Comparison of ENCODE assay signal across 20 mouse cellular contexts in the genomic region with DNA sequence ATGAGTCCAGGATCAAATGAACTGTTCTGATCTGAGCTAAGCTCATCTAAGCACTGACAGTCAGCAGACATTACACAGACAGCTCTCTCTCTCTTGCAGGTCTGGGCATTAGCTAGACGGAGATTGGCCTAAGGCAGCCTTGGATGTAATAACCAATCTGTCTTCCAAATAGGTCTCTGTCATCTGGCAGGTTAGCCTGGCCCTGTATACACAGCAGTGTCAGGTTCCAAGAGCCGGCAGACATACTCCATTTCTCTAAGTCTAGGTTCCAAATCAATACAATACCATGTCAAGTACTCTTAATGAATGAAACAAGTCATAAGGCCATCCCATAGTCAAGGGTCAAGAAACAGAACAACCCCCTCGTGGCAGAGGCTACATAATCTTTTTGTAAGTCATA. TPM values are rescaled to one million over a fixed set of nuclear protein-coding genes. Genes with fewer than 3 reads are reported as not detected.
DNase-seq lines count a peak whose midpoint lies in the region; ATAC-seq and TF ChIP-seq lines count a peak whose summit lies in the region.
"Had no signal": no experiment of that assay in that cellular context is flagged by ENCODE, and none has a peak within 500 bp of the region (broad histone marks: within the 10 kb centered on the region; RNA-seq: fewer than 3 reads in every experiment).

No protein-coding gene starts in this region.

- 59% methylated on average over 3 of the region's 3 CpGs for WGBS in midbrain, postnatal 0 days
- WGBS in midbrain, embryonic 15.5 days, result 70% methylated on average over 3 of the region's 3 CpGs
- 74% methylated on average over 3 of the region's 3 CpGs for WGBS in forebrain, embryonic 14.5 days

- no peaks in the 10 kb centered on the region for H3K36me3 ChIP-seq in midbrain, postnatal 0 days (ENCODE audit: insufficient read depth, low read length)
- H3K36me3 ChIP-seq in midbrain, embryonic 15.5 days (replicated peaks), result no peaks in the 10 kb centered on the region
- H3K36me3 ChIP-seq in forebrain, embryonic 14.5 days (ENCODE audit: control insufficient read depth, insufficient read depth, low read length), result no peaks in the 10 kb centered on the region
- H3K36me3 ChIP-seq: heart, embryonic 13.5 days; limb, embryonic 12.5 days; liver, embryonic 15.5 days; neural tube, embryonic 13.5 days had no signal

- no peaks in the 10 kb centered on the region for H3K9me3 ChIP-seq in midbrain, postnatal 0 days (ENCODE audit: low read length)
- no peaks in the 10 kb centered on the region for H3K9me3 ChIP-seq in midbrain, embryonic 15.5 days
- no peaks in the 10 kb centered on the region for H3K9me3 ChIP-seq in forebrain, embryonic 14.5 days (replicated peaks; ENCODE audit: control insufficient read depth, low read length)
- H3K9me3 ChIP-seq: heart, embryonic 13.5 days; limb, embryonic 12.5 days; liver, embryonic 15.5 days; neural tube, embryonic 13.5 days had no signal

- H3K4me2 ChIP-seq in midbrain, postnatal 0 days (ENCODE audit: low read depth, low read length, poor library complexity, severe bottlenecking), result no peak overlapping the region
- H3K4me2 ChIP-seq in midbrain, embryonic 15.5 days, result no peak overlapping the region
- H3K4me2 ChIP-seq in forebrain, embryonic 14.5 days (ENCODE audit: low read length), result no peak overlapping the region
- H3K4me2 ChIP-seq: heart, embryonic 13.5 days; limb, embryonic 12.5 days; liver, embryonic 15.5 days; neural tube, embryonic 13.5 days had no signal

- peak; percentile 34 for DNase-seq in gastrocnemius, postnatal 25 days
- DNase-seq in gastrocnemius, postnatal 36 days, result no peak
- peak; percentile 46 for DNase-seq in midbrain, postnatal 0 days (ENCODE audit: low spot score)
- DNase-seq in fat pad, adult 2 months (ENCODE audit: extremely low read depth, low read depth, low spot score), result peak; percentile 98
- DNase-seq in skeletal muscle tissue, adult 2 months (ENCODE audit: low read depth, low spot score), result peak; percentile 47
- no peak for DNase-seq in forebrain, embryonic 14.5 days (ENCODE audit: low spot score)
- DNase-seq: adrenal gland, adult 8-10 months; heart, postnatal 4 days; kidney, adult 2 months; kidney, postnatal 36 days; lung, postnatal 14 days; right cerebral cortex, postnatal 14 days; thymus, postnatal 4 days had no signal

- no peak overlapping the region for H3K27ac ChIP-seq in midbrain, postnatal 0 days (ENCODE audit: low read depth, low read length)
- H3K27ac ChIP-seq in midbrain, embryonic 15.5 days, result no peak overlapping the region
- H3K27ac ChIP-seq in forebrain, embryonic 14.5 days (ENCODE audit: low read depth, low read length), result no peak overlapping the region
- H3K27ac ChIP-seq: heart, embryonic 13.5 days; limb, embryonic 12.5 days; liver, embryonic 15.5 days; neural tube, embryonic 13.5 days had no signal

- no peak for ATAC-seq in midbrain, postnatal 0 days (ENCODE audit: low FRiP score)
- no peak for ATAC-seq in midbrain, embryonic 15.5 days (replicated peaks)
- ATAC-seq in forebrain, embryonic 14.5 days, result no peak

- intact Hi-C loops in gastrocnemius, postnatal 36 days (cut with DNase I), result no loop called here

- no peak for TF ChIP-seq CTCF in midbrain, postnatal 0 days (IDR thresholded peaks at IDR 0.05)

- H3K4me1 ChIP-seq in midbrain, postnatal 0 days (ENCODE audit: insufficient read depth, low read length), result no peaks in the 10 kb centered on the region; the same call in 1 of the 2 replicates
- H3K4me1 ChIP-seq in midbrain, embryonic 15.5 days, result no peaks in the 10 kb centered on the region
- no peaks in the 10 kb centered on the region for H3K4me1 ChIP-seq in forebrain, embryonic 14.5 days (ENCODE audit: control insufficient read depth, insufficient read depth, low read length)
- H3K4me1 ChIP-seq: heart, embryonic 13.5 days; limb, embryonic 12.5 days; liver, embryonic 15.5 days; neural tube, embryonic 13.5 days had no signal

- H3K27me3 ChIP-seq in midbrain, postnatal 0 days (ENCODE audit: insufficient read depth, low read length), result no peaks in the 10 kb centered on the region
- no peaks in the 10 kb centered on the region for H3K27me3 ChIP-seq in midbrain, embryonic 15.5 days (replicated peaks)
- no peaks in the 10 kb centered on the region for H3K27me3 ChIP-seq in forebrain, embryonic 14.5 days (replicated peaks; ENCODE audit: control insufficient read depth, insufficient read depth, low read length)
- H3K27me3 ChIP-seq: heart, embryonic 13.5 days; limb, embryonic 12.5 days; megakaryocyte, embryonic 14.5 days; neural tube, embryonic 13.5 days had no signal

- H3K9ac ChIP-seq in midbrain, postnatal 0 days (replicated peaks; ENCODE audit: low read length, poor library complexity, severe bottlenecking), result no peak overlapping the region
- no peak overlapping the region for H3K9ac ChIP-seq in midbrain, embryonic 15.5 days
- H3K9ac ChIP-seq in forebrain, embryonic 14.5 days (ENCODE audit: low read length), result no peak overlapping the region
- H3K9ac ChIP-seq: heart, embryonic 13.5 days; limb, embryonic 12.5 days; liver, embryonic 15.5 days; neural tube, embryonic 13.5 days had no signal

- no peak overlapping the region for H3K4me3 ChIP-seq in midbrain, postnatal 0 days (ENCODE audit: low read depth, low read length)
- no peak overlapping the region for H3K4me3 ChIP-seq in midbrain, embryonic 15.5 days
- no peak overlapping the region for H3K4me3 ChIP-seq in forebrain, embryonic 14.5 days (ENCODE audit: low read depth, low read length)
- H3K4me3 ChIP-seq: erythroblast, embryonic 14.5 days; heart, embryonic 13.5 days; limb, embryonic 12.5 days; liver, embryonic 15.5 days; megakaryocyte, embryonic 14.5 days; neural tube, embryonic 13.5 days had no signal

RNA-seq across cellular contexts. Expression of gene Clint1, which starts 33.9 kb away (rescaled TPM):
- 10 to 100 TPM; 27.8 to 35.3 TPM for total RNA-seq in gastrocnemius, postnatal 25 days (2021)
- total RNA-seq in gastrocnemius, postnatal 36 days (2021), result 10 to 100 TPM; 32.6 to 34.5 TPM
- total RNA-seq in midbrain, postnatal 0 days (2014; rRNA removed), result 32.7 and 34.5 TPM in 2 replicates
- polyA plus RNA-seq in midbrain, postnatal 0 days (2015; fragmentation: Nextera tagmentation; extraction: Ambion mirVana), result 25.4 and 27.6 TPM in 2 replicates
- 42.8 TPM in 2 replicates for polyA plus RNA-seq in midbrain, embryonic 15.5 days (2015; fragmentation: Nextera tagmentation; extraction: Ambion mirVana)
- 38.4 and 43.2 TPM in 2 replicates for polyA plus RNA-seq in forebrain, embryonic 14.5 days (2014; fragmentation: Nextera tagmentation; extraction: Ambion mirVana)

Comparison
In these comparisons a context has a peak if more than half of its experiments do, and no peak if none do; other contexts are left out.
1. DNase-seq: peak in gastrocnemius, postnatal 25 days (single experiment), midbrain, postnatal 0 days (single experiment), fat pad, adult 2 months (single experiment) and skeletal muscle tissue, adult 2 months (single experiment); none in gastrocnemius, postnatal 36 days (0 of 2) and forebrain, embryonic 14.5 days (single experiment).